Mouse (Mus musculus) heart, postnatal 0 days (tissue): ENCODE measurements around the gene Alk. TPM values are rescaled to one million over a fixed set of nuclear protein-coding genes. Genes with fewer than 3 reads are reported as not detected.
"Not testable (repeated sequence)": the region's sequence is repeated elsewhere in the genome, so short reads cannot be mapped to it uniquely, and the experiment has no call there.

Source experiments
- ATAC-seq: fragments of 200-750 bp; cut with Nextera tagmentation; 2 replicates; pipeline ENCODE4 v1.8.0; 2017; ENCODE audit warnings: low read depth, moderate number of reproducible peaks, moderate library complexity; ENCODE audit not compliant: insufficient read depth
- DNase-seq: peaks from one replicate; pipeline ENCODE4 v3.0.0-alpha.2; 2016; ENCODE audit warnings: low spot score
- H3K27ac ChIP-seq: fragments of 300-500 bp; sonication (generic); 2 replicates; pipeline ENCODE4 v1.5.1; 2014; ENCODE audit warnings: low read depth, mild to moderate bottlenecking
- H3K27me3 ChIP-seq: fragments of 300-500 bp; sonication (generic); 2 replicates; pipeline ENCODE4 v1.6.1; 2014; ENCODE audit warnings: low read length, mixed read lengths; ENCODE audit not compliant: control insufficient read depth, insufficient read depth
- H3K36me3 ChIP-seq: fragments of 300-500 bp; sonication (generic); replicated peaks from 2 replicates; pipeline ENCODE4 v1.6.1; 2014; ENCODE audit warnings: low read length, mixed read lengths; ENCODE audit not compliant: control insufficient read depth, insufficient read depth
- H3K4me1 ChIP-seq: fragments of 300-500 bp; sonication (generic); 2 replicates; pipeline ENCODE4 v1.6.1; 2014; ENCODE audit warnings: antibody characterized with exemption; ENCODE audit not compliant: control insufficient read depth, insufficient read depth
- H3K4me2 ChIP-seq: fragments of 300-500 bp; sonication (generic); 2 replicates; pipeline ENCODE4 v1.6.1; 2014; ENCODE audit warnings: low read depth, mild to moderate bottlenecking, low read length, moderate library complexity
- H3K4me3 ChIP-seq: fragments of 300-500 bp; sonication (generic); 2 replicates; pipeline ENCODE4 v1.5.1; 2014; ENCODE audit warnings: low read depth, low read length
- H3K9ac ChIP-seq: fragments of 300-500 bp; sonication (generic); replicated peaks from 2 replicates; pipeline ENCODE4 v1.6.1; 2014; ENCODE audit warnings: low read depth, low read length, mixed read lengths
- H3K9me3 ChIP-seq: fragments of 300-500 bp; sonication (generic); replicated peaks from 2 replicates; pipeline ENCODE4 v1.6.1; 2016; ENCODE audit warnings: low read length; ENCODE audit not compliant: control insufficient read depth
- CTCF ChIP-seq: IDR thresholded peaks from 2 replicates; pipeline ENCODE4 v1.5.1; 2016; ENCODE audit warnings: antibody characterized with exemption, control low read depth, low read depth
- EP300 ChIP-seq: IDR thresholded peaks from 2 replicates; pipeline ENCODE4 v1.6.1; 2016; ENCODE audit warnings: antibody characterized with exemption, low read depth
- WGBS: fragments of 180-500 bp; shearing (Covaris S2); extraction: QIAGEN DNeasy Blood & Tissue Kit; methylation state at CpG from one replicate; pipeline ENCODE4 v1.1.7; 2014; 5-methylcytosine and 5-hydroxymethylcytosine counted together
- polyA plus RNA-seq: library from polyadenylated mRNA; unstranded; fragments of >200 nt; fragmentation: Nextera tagmentation; extraction: Ambion mirVana; gene quantifications from 2 replicates; pipeline ENCODE4 v1.2.1, GENCODE M21; 2015
- total RNA-seq: library from RNA; depleted of rRNA; stranded (reverse); fragments of >200 nt; gene quantifications from 2 replicates; pipeline ENCODE4 v1.2.3, GENCODE M21; 2014; ENCODE audit warnings: low replicate concordance

Alk gene
- total and polyA plus RNA-seq, 2 experiments from 2014 or later = 0.04 TPM; not detected in 1

- no peak overlapping the region for H3K27ac ChIP-seq
- TF ChIP-seq CTCF = no peak
- no peak for TF ChIP-seq EP300
- ATAC-seq (no peak), DNase-seq (no peak)
- H3K4me1 ChIP-seq = no peaks in the 10 kb centered on the region
- no peak overlapping the region for H3K9ac ChIP-seq
- H3K4me3 ChIP-seq = no peak overlapping the region
- no peaks in the 10 kb centered on the region for H3K9me3 ChIP-seq
- no peaks in the 10 kb centered on the region for H3K36me3 ChIP-seq
- H3K4me2 ChIP-seq = no peak overlapping the region
- H3K27me3 ChIP-seq = no peaks in the 10 kb centered on the region
- 83% methylated on average over 7 of the region's 7 CpGs for WGBS
These were observed 95.6 kb downstream of the Alk start for GRCm38 (mm10) chr17:72508678-72509394.

GRCm38 (mm10) chr17:72505213-72505612, 99.2 kb downstream of the Alk start:
- WGBS = 63% methylated on average over 7 of the region's 7 CpGs
- TF ChIP-seq EP300 (no peak), CTCF (no peak)
- Histone ChIP-seq H3K4me2 (no peak overlapping the region), H3K27ac (no peak overlapping the region), H3K36me3 (no peaks in the 10 kb centered on the region), H3K4me1 (no peaks in the 10 kb centered on the region), H3K9ac (no peak overlapping the region), H3K4me3 (no peak overlapping the region), H3K9me3 (no peaks in the 10 kb centered on the region), H3K27me3 (no peaks in the 10 kb centered on the region)
- ATAC-seq (no peak), DNase-seq (no peak)

- no peak for ATAC-seq
- 65% methylated on average over 6 of the region's 6 CpGs for WGBS
These were observed 99.8 kb downstream of the Alk start for GRCm38 (mm10) chr17:72504581-72504980.

GRCm38 (mm10) chr17:72495395-72495794, 109.0 kb downstream of the Alk start:
- H3K27ac ChIP-seq = no peak overlapping the region
- H3K9me3 ChIP-seq = no peaks in the 10 kb centered on the region
- H3K4me1 ChIP-seq = no peaks in the 10 kb centered on the region
- H3K4me3 ChIP-seq = no peak overlapping the region
- 77% methylated on average over 5 of the region's 5 CpGs for WGBS
- H3K9ac ChIP-seq = no peak overlapping the region
- H3K27me3 ChIP-seq = no peaks in the 10 kb centered on the region
- ATAC-seq = no peak
- no peak overlapping the region for H3K4me2 ChIP-seq
- no peak for DNase-seq
- H3K36me3 ChIP-seq = no peaks in the 10 kb centered on the region
- TF ChIP-seq CTCF = no peak
- TF ChIP-seq EP300 = no peak

More at GRCm38 (mm10) chr17:72504581-72504980, 99.8 kb downstream of the Alk start:
- H3K4me2 ChIP-seq = no peak overlapping the region
- H3K9me3 ChIP-seq = no peaks in the 10 kb centered on the region
- no peak overlapping the region for H3K9ac ChIP-seq
- H3K4me3 ChIP-seq = no peak overlapping the region
- H3K27ac ChIP-seq = no peak overlapping the region
- no peaks in the 10 kb centered on the region for H3K36me3 ChIP-seq
- TF ChIP-seq CTCF = no peak
- TF ChIP-seq EP300 = no peak
- no peaks in the 10 kb centered on the region for H3K4me1 ChIP-seq
- no peaks in the 10 kb centered on the region for H3K27me3 ChIP-seq
- no peak for DNase-seq

- no peak overlapping the region for H3K4me3 ChIP-seq
These were observed 118.8 kb downstream of the Alk start for GRCm38 (mm10) chr17:72485623-72486022.

GRCm38 (mm10) chr17:72479260-72479659, 125.2 kb downstream of the Alk start:
- H3K4me3 ChIP-seq, ATAC-seq, H3K4me1 ChIP-seq, H3K9me3 ChIP-seq, H3K4me2 ChIP-seq, H3K9ac ChIP-seq, H3K27ac ChIP-seq, H3K36me3 ChIP-seq, DNase-seq, H3K27me3 ChIP-seq: not testable (repeated sequence)
- 87% methylated on average over 7 of the region's 7 CpGs for WGBS

More at GRCm38 (mm10) chr17:72485623-72486022, 118.8 kb downstream of the Alk start:
- Histone ChIP-seq H3K9me3 (no peaks in the 10 kb centered on the region), H3K9ac (no peak overlapping the region), H3K36me3 (no peaks in the 10 kb centered on the region), H3K27ac (no peak overlapping the region), H3K4me2 (no peak overlapping the region), H3K27me3 (no peaks in the 10 kb centered on the region), H3K4me1 (no peaks in the 10 kb centered on the region)
- TF ChIP-seq EP300 (no peak), CTCF (no peak)
- DNase-seq = no peak
- no peak for ATAC-seq
- WGBS = 81% methylated on average over 4 of the region's 4 CpGs
